Mouse (Mus musculus): ENCODE measurements around the gene Mt4. TPM values are rescaled to one million over a fixed set of nuclear protein-coding genes. Genes with fewer than 3 reads are reported as not detected.

The Mt4 gene
- total and polyA plus RNA-seq, 3 experiments = not detected

- TF ChIP-seq USF1 (IDR thresholded peaks at IDR 0.05; ENCODE audit: low read depth, low read length) (peak; percentile 96), HCFC1 (IDR thresholded peaks at IDR 0.05; ENCODE audit: low read depth, low read length) (peak; percentile 63; the same call in 1 of the 2 replicates), NELFE (IDR thresholded peaks at IDR 0.05; ENCODE audit: low read depth, low read length) (peak; percentile 99; the same call in 1 of the 2 replicates)
Measured at GRCm38 (mm10) chr8:94172075-94172808, 35.2 kb downstream of the Mt4 start, which contains the start of gene Mt2 (continued).

- Histone ChIP-seq H3K27me3 (ENCODE audit: control insufficient read depth in 1 of 2, insufficient read depth in 2 of 2, low read length in 2 of 2) (no peaks in the 10 kb centered on the region), H3K4me1 (ENCODE audit: control insufficient read depth in 1 of 2, insufficient read depth in 2 of 2, low read length in 2 of 2) (peaks cover 13 to 43% of the 10 kb centered on the region in 2 experiments), H3K4me3 (ENCODE audit: control insufficient read depth in 1 of 2, insufficient read depth in 1 of 2, low read depth in 2 of 2, low read length in 2 of 2) (peak overlapping the region; percentile 74), H3K79me2 (ENCODE audit: control insufficient read depth, insufficient read depth, low read length, poor library complexity) (peaks cover 21% of the 10 kb centered on the region), H3K9me3 (replicated peaks; ENCODE audit: insufficient read depth, low read length) (no peaks in the 10 kb centered on the region), H3K36me3 (ENCODE audit: control insufficient read depth in 1 of 2, insufficient read depth in 2 of 2, low read length in 2 of 2) (peaks cover 0 to 32% of the 10 kb centered on the region in 2 experiments; a peak in 2 of 4 replicates), H3K9ac (ENCODE audit: control insufficient read depth, low read depth, low read length, poor library complexity, severe bottlenecking) (peak overlapping the region; percentile 78), H3K27ac (ENCODE audit: control insufficient read depth, low read depth, low read length) (peak overlapping the region; percentile 88)
- DNase-seq (ENCODE audit: low read depth, low spot score) = peak; percentile 72
- 0 out of 2 replicates have a peak, but pooled peaks have one; percentile 27 for TF ChIP-seq MAZ (IDR thresholded peaks at IDR 0.05; ENCODE audit: low read depth, low read length)
- peak; percentile 14; the same call in 1 of the 2 replicates for TF ChIP-seq SIN3A (IDR thresholded peaks at IDR 0.05; ENCODE audit: low read length)
- no peak for TF ChIP-seq JUND (IDR thresholded peaks at IDR 0.05; ENCODE audit: low read depth, low read length)
- no peak for TF ChIP-seq KAT2A (conservative IDR thresholded peaks at IDR 0.05; ENCODE audit: low read depth, low read length)
- 0 out of 2 replicates have a peak, but pooled peaks have one; percentile 9 for TF ChIP-seq TBP (IDR thresholded peaks at IDR 0.05; ENCODE audit: low read depth, low read length)
- no peak for TF ChIP-seq MEF2A (IDR thresholded peaks at IDR 0.05; ENCODE audit: extremely low read depth, insufficient replicate concordance, low read depth, low read length, poor library complexity, severe bottlenecking)
- TF ChIP-seq E2F4 (IDR thresholded peaks at IDR 0.05; ENCODE audit: borderline replicate concordance, low read depth, low read length) = no peak
- no peak for TF ChIP-seq BHLHE40 (IDR thresholded peaks at IDR 0.05; ENCODE audit: borderline replicate concordance, low read depth, low read length)
- TF ChIP-seq MXI1 (IDR thresholded peaks at IDR 0.05; ENCODE audit: low read depth, low read length) = peak; percentile 27; the same call in 1 of the 2 replicates
- TF ChIP-seq ZNF384 (IDR thresholded peaks at IDR 0.05; ENCODE audit: low read depth, low read length) = no peak
- no peak for TF ChIP-seq USF2 (IDR thresholded peaks at IDR 0.05; ENCODE audit: borderline replicate concordance in 1 of 2, insufficient read depth in 1 of 2, low read depth in 1 of 2, low read length in 2 of 2)
- peak; percentile 100 for TF ChIP-seq ZMIZ1 (IDR thresholded peaks at IDR 0.05; ENCODE audit: low read depth, low read length)
- no peak for TF ChIP-seq RAD21 (IDR thresholded peaks at IDR 0.05; ENCODE audit: low read depth, low read length)
- no peak for TF ChIP-seq USF1 (IDR thresholded peaks at IDR 0.05; ENCODE audit: low read depth, low read length)
- TF ChIP-seq GABPA (IDR thresholded peaks at IDR 0.05; ENCODE audit: low read depth, low read length) = no peak
- TF ChIP-seq CHD2 (IDR thresholded peaks at IDR 0.05; ENCODE audit: low read length) = no peak
- peak; percentile 51; the same call in 1 of the 2 replicates for TF ChIP-seq HCFC1 (IDR thresholded peaks at IDR 0.05; ENCODE audit: low read depth, low read length)
- peak; percentile 8 to 95; a peak in 3 of 4 replicates for TF ChIP-seq POLR2A (IDR thresholded peaks at IDR 0.05; ENCODE audit: control insufficient read depth in 1 of 2, insufficient read depth in 1 of 2, low read depth in 1 of 2, low read length in 2 of 2, poor library complexity in 1 of 2)
Measured at GRCm38 (mm10) chr8:94172809-94173732, 36.1 kb downstream of the Mt4 start.

Measured in MEL (cell line).